Mouse (Mus musculus): ENCODE measurements around the gene Tigit. TPM values are rescaled to one million over a fixed set of nuclear protein-coding genes. Genes with fewer than 3 reads are reported as not detected.

Gene Tigit
- total RNA-seq, 1 experiment from 2014 or later = not detected

- no peak for DNase-seq
Observed at GRCm38 (mm10) chr16:43619277-43619676, 44.7 kb downstream of the Tigit start.

GRCm38 (mm10) chr16:43618286-43618685 is 45.7 kb downstream of the Tigit start:
- DNase-seq = no peak

- no peak for DNase-seq
Observed at GRCm38 (mm10) chr16:43617346-43617745, 46.6 kb downstream of the Tigit start.

GRCm38 (mm10) chr16:43616348-43616747 is 47.6 kb downstream of the Tigit start:
- no peak for DNase-seq

- DNase-seq = no peak
Observed at GRCm38 (mm10) chr16:43610375-43610774, 53.6 kb downstream of the Tigit start.

GRCm38 (mm10) chr16:43608066-43608465 is 55.9 kb downstream of the Tigit start:
- DNase-seq = no peak

GRCm38 (mm10) chr16:43607086-43607485 is 56.9 kb downstream of the Tigit start:
- no peak for DNase-seq

GRCm38 (mm10) chr16:43604399-43605013 is 59.4 kb downstream of the Tigit start:
- DNase-seq = no peak

- DNase-seq = no peak
Observed at GRCm38 (mm10) chr16:43603591-43604141, 60.3 kb downstream of the Tigit start.

- DNase-seq = no peak
Observed at GRCm38 (mm10) chr16:43602573-43602972, 61.4 kb downstream of the Tigit start.

GRCm38 (mm10) chr16:43599707-43600106 is 64.2 kb downstream of the Tigit start:
- DNase-seq = no peak

Small RNA genes lying within 50 kb of the gene (microRNA-seq; reads per million reads assigned to microRNA genes)
- 0 to 0.38 reads per million in 2 experiments for gene Mir568

Other genes with a start within 250 kb of the Tigit start
- gene Drd3, start 89.9 kb upstream of the Tigit start, total RNA-seq (2021) = not detected in 2 replicates
- gene Ccdc191, start 225.7 kb upstream of the Tigit start, total RNA-seq (2021) = 6.4 and 7.8 TPM in 2 replicates